Mouse (Mus musculus) lung, embryonic 14.5 days (tissue): Measurements from ENCODE around the gene Ipo9. TPM values are rescaled to one million over a fixed set of nuclear protein-coding genes. Genes with fewer than 3 reads are reported as not detected.

Source experiments
- ATAC-seq: fragments of 200-750 bp; cut with Nextera tagmentation; 2 replicates; pipeline ENCODE4 v1.8.0; 2017; ENCODE audit warnings: mild to moderate bottlenecking, moderate TSS enrichment, moderate library complexity; ENCODE audit not compliant: insufficient read depth
- DNase-seq: peaks from one replicate; pipeline ENCODE4 v3.0.0-alpha.2; 2015
- H3K27ac ChIP-seq: fragments of 300-500 bp; sonication (generic); 2 replicates; pipeline ENCODE4 v1.5.1; 2014; ENCODE audit warnings: low read depth, mild to moderate bottlenecking, moderate library complexity
- H3K27me3 ChIP-seq: fragments of 300-500 bp; sonication (generic); 2 replicates; pipeline ENCODE4 v1.6.1; 2014; ENCODE audit warnings: low read length, control low read depth; ENCODE audit not compliant: insufficient read depth
- H3K36me3 ChIP-seq: fragments of 300-500 bp; sonication (generic); 2 replicates; pipeline ENCODE4 v1.6.1; 2014; ENCODE audit warnings: control low read depth; ENCODE audit not compliant: insufficient read depth
- H3K4me1 ChIP-seq: fragments of 300-500 bp; sonication (generic); 2 replicates; pipeline ENCODE4 v1.6.1; 2014; ENCODE audit warnings: antibody characterized with exemption, control low read depth; ENCODE audit not compliant: insufficient read depth
- H3K4me2 ChIP-seq: fragments of 300-500 bp; sonication (generic); 2 replicates; pipeline ENCODE4 v1.6.1; 2014; ENCODE audit warnings: mild to moderate bottlenecking
- H3K4me3 ChIP-seq: fragments of 300-500 bp; sonication (generic); 2 replicates; pipeline ENCODE4 v1.5.1; 2014; ENCODE audit warnings: low read depth, low read length
- H3K9ac ChIP-seq: fragments of 300-500 bp; sonication (generic); 2 replicates; pipeline ENCODE4 v1.6.1; 2014
- H3K9me3 ChIP-seq: fragments of 300-500 bp; sonication (generic); 2 replicates; pipeline ENCODE4 v1.6.1; 2016; ENCODE audit warnings: low read depth, low read length, control low read depth
- CTCF ChIP-seq: IDR thresholded peaks from 2 replicates; pipeline ENCODE4 v1.5.1; 2016; ENCODE audit warnings: antibody characterized with exemption, low read depth
- WGBS: fragments of 180-500 bp; shearing (Covaris S2); extraction: QIAGEN DNeasy Blood & Tissue Kit; methylation state at CpG from one replicate; pipeline ENCODE4 v1.1.7; 2014; 5-methylcytosine and 5-hydroxymethylcytosine counted together
- polyA plus RNA-seq: library from polyadenylated mRNA; unstranded; fragments of >200 nt; fragmentation: Nextera tagmentation; extraction: Ambion mirVana; gene quantifications from 2 replicates; pipeline ENCODE4 v1.2.1, GENCODE M21; 2014

The Ipo9 gene
- polyA plus RNA-seq, 1 experiment from 2014 or later: 158 TPM

- no peaks in the 10 kb centered on the region for H3K4me1 ChIP-seq
- DNase-seq (peak; percentile 13), ATAC-seq (no peak)
- H3K27me3 ChIP-seq: no peaks in the 10 kb centered on the region
- TF ChIP-seq CTCF: no peak
- H3K9me3 ChIP-seq: no peaks in the 10 kb centered on the region
- no peak overlapping the region for H3K4me3 ChIP-seq
- no peak overlapping the region for H3K9ac ChIP-seq
- H3K27ac ChIP-seq: no peak overlapping the region
- H3K36me3 ChIP-seq: peaks cover 17% of the 10 kb centered on the region
- no peak overlapping the region for H3K4me2 ChIP-seq
- WGBS: 8% methylated on average over 2 of the region's 2 CpGs
Measured at GRCm38 (mm10) chr1:135435823-135436222, 5.5 kb upstream of the Ipo9 start.

GRCm38 (mm10) chr1:135430669-135431017, 344 bp upstream of the Ipo9 start:
- peak; percentile 71 for ATAC-seq
- peaks cover 16% of the 10 kb centered on the region for H3K36me3 ChIP-seq

GRCm38 (mm10) chr1:135427390-135427789, 2.9 kb downstream of the Ipo9 start:
- DNase-seq (no peak), ATAC-seq (no peak)
- peaks cover 43% of the 10 kb centered on the region for H3K36me3 ChIP-seq
- H3K27me3 ChIP-seq: no peaks in the 10 kb centered on the region
- H3K27ac ChIP-seq: no peak overlapping the region
- no peak overlapping the region for H3K4me3 ChIP-seq
- no peak overlapping the region for H3K4me2 ChIP-seq
- H3K4me1 ChIP-seq: peaks cover 10% of the 10 kb centered on the region
- H3K9ac ChIP-seq: no peak overlapping the region
- no peaks in the 10 kb centered on the region for H3K9me3 ChIP-seq
- no peak for TF ChIP-seq CTCF
- WGBS: 82% methylated on average over 6 of the region's 6 CpGs

More at GRCm38 (mm10) chr1:135430669-135431017, 344 bp upstream of the Ipo9 start:
- peak overlapping the region; percentile 88 for H3K4me3 ChIP-seq
- 1% methylated on average over 14 of the region's 14 CpGs for WGBS
- no peaks in the 10 kb centered on the region for H3K27me3 ChIP-seq
- H3K9me3 ChIP-seq: no peaks in the 10 kb centered on the region
- TF ChIP-seq CTCF: no peak
- no peak for DNase-seq
- H3K4me1 ChIP-seq: peaks cover 10% of the 10 kb centered on the region
- H3K27ac ChIP-seq: peak overlapping the region; percentile 81; the same call in 1 of the 2 replicates
- peak overlapping the region; percentile 75 for H3K4me2 ChIP-seq
- H3K9ac ChIP-seq: peak overlapping the region; percentile 84

GRCm38 (mm10) chr1:135426645-135427044, 3.7 kb downstream of the Ipo9 start:
- Histone ChIP-seq H3K36me3 (peaks cover 43% of the 10 kb centered on the region), H3K27ac (no peak overlapping the region), H3K4me3 (no peak overlapping the region), H3K27me3 (no peaks in the 10 kb centered on the region), H3K4me2 (no peak overlapping the region), H3K9me3 (no peaks in the 10 kb centered on the region), H3K9ac (no peak overlapping the region), H3K4me1 (peaks cover 10% of the 10 kb centered on the region)
- WGBS: 95% methylated on average over 10 of the region's 10 CpGs
- no peak for TF ChIP-seq CTCF
- DNase-seq (no peak), ATAC-seq (no peak)

- no peaks in the 10 kb centered on the region for H3K27me3 ChIP-seq
- no peak overlapping the region for H3K4me2 ChIP-seq
- H3K36me3 ChIP-seq: peaks cover 67% of the 10 kb centered on the region
- H3K9me3 ChIP-seq: no peaks in the 10 kb centered on the region
- ATAC-seq (no peak), DNase-seq (no peak)
- H3K4me1 ChIP-seq: peaks cover under 1% of the 10 kb centered on the region; the same call in 1 of the 2 replicates
- no peak overlapping the region for H3K27ac ChIP-seq
- 90% methylated on average over 6 of the region's 6 CpGs for WGBS
- no peak overlapping the region for H3K4me3 ChIP-seq
- no peak overlapping the region for H3K9ac ChIP-seq
- no peak for TF ChIP-seq CTCF
Measured at GRCm38 (mm10) chr1:135422772-135423171, 7.5 kb downstream of the Ipo9 start.

- Histone ChIP-seq H3K4me3 (no peak overlapping the region), H3K4me1 (0 out of 2 replicates have a peak, but pooled peaks cover 3% of the 10 kb centered on the region), H3K9me3 (no peaks in the 10 kb centered on the region), H3K9ac (no peak overlapping the region), H3K36me3 (peaks cover 95% of the 10 kb centered on the region), H3K27me3 (no peaks in the 10 kb centered on the region), H3K27ac (no peak overlapping the region), H3K4me2 (no peak overlapping the region)
- DNase-seq (peak; percentile 36), ATAC-seq (no peak)
- no peak for TF ChIP-seq CTCF
Measured at GRCm38 (mm10) chr1:135413996-135414395, 16.3 kb downstream of the Ipo9 start.

- H3K4me3 ChIP-seq: no peak overlapping the region
- H3K27ac ChIP-seq: peak overlapping the region; percentile 79
- no peak for TF ChIP-seq CTCF
Measured at GRCm38 (mm10) chr1:135412130-135412529, 18.2 kb downstream of the Ipo9 start.

GRCm38 (mm10) chr1:135410967-135411366, 19.3 kb downstream of the Ipo9 start:
- ATAC-seq (peak; percentile 60; the same call in 1 of the 2 replicates), DNase-seq (peak; percentile 69)
- WGBS: 54% methylated on average over 2 of the region's 2 CpGs
- Histone ChIP-seq H3K9ac (no peak overlapping the region), H3K27me3 (no peaks in the 10 kb centered on the region), H3K27ac (peak overlapping the region; percentile 79), H3K9me3 (no peaks in the 10 kb centered on the region), H3K4me2 (no peak overlapping the region), H3K4me3 (no peak overlapping the region), H3K36me3 (peaks cover 94% of the 10 kb centered on the region), H3K4me1 (0 out of 2 replicates have a peak, but pooled peaks cover 3% of the 10 kb centered on the region)
- TF ChIP-seq CTCF: no peak

More at GRCm38 (mm10) chr1:135412130-135412529, 18.2 kb downstream of the Ipo9 start:
- Histone ChIP-seq H3K9me3 (no peaks in the 10 kb centered on the region), H3K4me2 (no peak overlapping the region), H3K36me3 (peaks cover 95% of the 10 kb centered on the region), H3K27me3 (no peaks in the 10 kb centered on the region), H3K4me1 (0 out of 2 replicates have a peak, but pooled peaks cover 3% of the 10 kb centered on the region), H3K9ac (no peak overlapping the region)
- ATAC-seq (no peak), DNase-seq (no peak)
- WGBS: 91% methylated on average over 4 of the region's 4 CpGs
